Mouse (Mus musculus): ENCODE results near the gene Ampd2.

Gene Ampd2

DNA sequence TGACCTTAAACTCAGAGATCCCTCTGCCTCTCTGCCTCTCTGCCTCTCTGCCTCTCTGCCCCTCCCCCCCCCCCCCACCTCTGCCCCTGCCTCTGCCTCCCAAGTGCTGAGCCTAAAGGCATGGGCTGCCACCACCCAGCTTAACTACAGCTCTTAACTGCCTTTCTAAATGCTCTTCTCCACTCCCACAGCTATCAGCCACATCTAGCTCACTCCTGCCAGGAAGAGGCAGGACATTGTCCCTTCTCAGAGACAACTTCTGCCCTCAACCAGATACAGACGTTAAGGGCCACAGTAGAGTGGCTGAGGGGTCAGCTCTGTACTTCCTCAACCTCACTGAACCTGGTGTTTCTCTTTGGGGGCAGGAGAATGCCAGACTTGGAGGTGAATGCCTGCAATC lies 17.6 kb downstream of the Ampd2 start:
- no peak for DNase-seq (ENCODE audit: low spot score)

DNA sequence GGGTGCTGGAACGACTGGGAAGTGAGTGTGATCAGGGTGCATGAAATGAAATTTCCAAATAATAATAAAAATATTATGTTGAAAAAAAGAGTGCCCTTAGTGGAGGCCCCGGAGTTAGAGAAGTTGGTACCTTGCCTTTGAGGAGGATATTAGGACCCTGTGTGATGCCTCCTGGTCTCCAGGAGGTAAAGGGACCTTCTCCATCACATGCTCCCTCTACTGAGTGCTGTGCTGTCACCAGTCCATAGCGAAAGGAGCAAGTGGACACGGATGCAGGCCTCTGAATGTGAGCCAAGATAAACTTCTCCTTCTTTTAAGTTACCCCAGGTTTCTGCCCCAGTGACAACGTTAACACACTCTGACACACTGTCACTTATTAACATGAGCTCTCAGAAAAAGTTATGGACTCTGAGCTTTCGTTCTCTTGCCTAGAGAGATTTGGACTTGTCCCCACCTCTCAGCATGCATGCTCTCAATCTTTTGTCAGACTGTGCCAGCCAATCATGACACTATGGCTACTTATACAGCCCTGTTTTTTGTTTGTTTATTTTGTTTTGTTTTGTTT lies 19.0 kb downstream of the Ampd2 start:
- no peak for DNase-seq (ENCODE audit: low spot score)

DNA sequence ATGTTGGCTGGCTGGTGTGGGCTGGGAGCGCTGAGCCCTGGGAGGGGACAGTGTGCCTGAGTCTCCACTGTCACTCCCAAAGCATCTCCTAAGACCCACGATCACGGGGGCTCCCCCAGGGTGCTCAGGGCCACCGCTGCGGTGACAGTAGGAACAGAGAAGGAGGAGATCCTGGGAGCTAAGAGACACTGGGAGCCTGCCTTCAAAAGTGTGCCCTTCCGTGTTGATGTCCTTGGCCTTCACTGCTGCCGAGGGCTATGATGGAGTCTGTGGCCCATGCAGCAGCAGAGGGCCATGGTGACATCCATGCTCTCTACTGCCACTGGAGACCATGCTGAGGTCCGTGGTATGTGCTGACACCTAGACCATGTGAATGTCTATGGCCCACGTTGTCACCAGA lies 20.9 kb downstream of the Ampd2 start:
- no peak for DNase-seq (ENCODE audit: low spot score)

DNA sequence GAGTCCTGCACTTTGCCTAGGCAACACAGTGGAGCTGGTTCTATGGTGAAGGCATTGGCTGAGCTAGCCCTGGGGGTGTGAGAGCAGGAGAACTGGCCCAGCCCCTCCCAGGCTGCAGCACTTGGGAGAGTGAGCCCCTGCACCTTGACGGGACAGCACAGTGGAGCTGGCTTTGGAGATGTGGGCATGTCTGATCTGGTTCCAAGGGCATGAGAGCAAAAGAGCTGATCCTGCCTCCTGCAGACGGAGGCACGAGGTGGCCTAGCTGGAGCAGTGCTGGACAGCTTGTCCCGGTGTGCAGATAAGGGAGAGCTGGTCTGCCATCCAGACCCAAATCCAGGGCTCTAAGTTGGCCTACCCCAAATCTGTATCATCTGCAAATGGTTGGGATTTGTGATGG lies 21.8 kb downstream of the Ampd2 start:
- no peak for DNase-seq (ENCODE audit: low spot score)

DNA sequence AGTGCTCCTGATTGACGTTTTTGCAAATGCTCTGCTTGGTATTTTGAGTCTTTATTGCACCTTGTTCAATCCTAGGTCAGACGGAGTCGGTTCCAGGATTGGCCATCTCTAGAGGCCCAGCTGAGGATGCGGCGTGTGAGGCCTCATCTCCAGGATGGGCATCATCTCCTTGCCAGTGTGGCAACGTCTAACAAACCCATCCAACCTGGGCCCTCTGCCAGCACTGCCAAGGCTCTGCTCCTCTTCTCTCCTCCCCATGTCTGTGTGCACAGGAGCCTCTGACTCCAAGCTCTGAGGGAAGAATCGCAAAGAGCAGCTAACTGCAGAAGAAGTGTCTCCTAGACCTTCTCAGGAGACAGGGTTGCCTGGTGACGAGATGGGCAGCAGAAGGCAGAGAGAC lies 23.8 kb downstream of the Ampd2 start:
- DNase-seq (ENCODE audit: low spot score), result no peak

DNA sequence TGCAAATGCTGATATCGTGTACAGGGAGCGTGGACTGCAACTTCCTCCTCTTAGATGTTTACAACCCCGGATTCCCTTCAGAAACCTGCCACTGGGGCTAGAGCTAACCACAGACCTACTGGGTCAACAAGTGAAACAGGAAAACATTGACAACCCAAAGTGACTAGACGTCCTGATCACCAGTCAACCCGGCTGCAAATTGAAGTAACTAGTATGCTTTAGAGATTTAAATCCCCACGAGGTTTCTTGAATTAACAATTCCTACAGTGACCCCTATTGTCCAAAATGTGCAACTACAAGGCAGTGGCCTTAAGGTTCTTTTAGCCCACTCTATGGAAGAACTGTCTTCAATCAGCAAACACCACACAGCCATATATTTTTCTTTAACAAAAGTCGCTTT lies 25.0 kb downstream of the Ampd2 start:
- DNase-seq (ENCODE audit: low spot score), result no peak

DNA sequence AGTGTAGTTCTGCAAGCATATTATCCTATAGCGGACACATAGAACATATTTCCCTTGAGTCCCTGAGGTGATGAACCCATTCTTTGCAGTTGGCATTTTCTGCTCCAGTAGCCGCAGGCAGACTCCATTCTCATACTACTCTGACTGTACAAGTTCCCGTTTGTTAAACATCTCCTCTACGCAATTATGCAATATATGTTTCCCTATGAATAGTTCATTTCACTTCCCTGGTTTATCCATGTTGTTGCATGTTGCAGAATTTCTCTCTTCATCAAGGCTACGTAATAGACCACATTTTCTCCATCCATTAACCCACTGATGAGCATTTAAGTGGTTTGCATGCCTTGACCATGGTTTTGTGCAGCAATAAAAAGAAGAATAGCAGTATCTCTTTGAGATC lies 36.0 kb downstream of the Ampd2 start:
- DNase-seq (ENCODE audit: low spot score), result no peak

DNA sequence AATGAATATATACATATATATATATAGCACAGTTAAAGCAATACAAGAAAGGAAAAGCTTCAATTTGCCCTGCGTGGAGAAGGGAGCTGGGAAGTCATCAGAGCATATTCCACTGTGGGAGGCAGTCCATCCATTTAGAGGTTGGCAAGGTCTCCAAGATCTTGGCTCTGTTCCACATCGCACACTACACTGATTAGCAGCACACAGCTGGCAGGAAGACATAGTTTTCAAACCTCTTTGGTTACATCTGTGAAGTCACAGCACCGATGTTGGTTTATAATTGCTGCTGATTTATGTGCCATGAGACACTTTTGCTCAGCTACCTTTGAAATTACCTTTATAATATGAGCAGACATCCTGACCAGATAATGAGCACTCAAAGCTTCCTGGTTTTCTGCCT lies 38.1 kb downstream of the Ampd2 start:
- no peak for DNase-seq (ENCODE audit: low spot score)

DNA sequence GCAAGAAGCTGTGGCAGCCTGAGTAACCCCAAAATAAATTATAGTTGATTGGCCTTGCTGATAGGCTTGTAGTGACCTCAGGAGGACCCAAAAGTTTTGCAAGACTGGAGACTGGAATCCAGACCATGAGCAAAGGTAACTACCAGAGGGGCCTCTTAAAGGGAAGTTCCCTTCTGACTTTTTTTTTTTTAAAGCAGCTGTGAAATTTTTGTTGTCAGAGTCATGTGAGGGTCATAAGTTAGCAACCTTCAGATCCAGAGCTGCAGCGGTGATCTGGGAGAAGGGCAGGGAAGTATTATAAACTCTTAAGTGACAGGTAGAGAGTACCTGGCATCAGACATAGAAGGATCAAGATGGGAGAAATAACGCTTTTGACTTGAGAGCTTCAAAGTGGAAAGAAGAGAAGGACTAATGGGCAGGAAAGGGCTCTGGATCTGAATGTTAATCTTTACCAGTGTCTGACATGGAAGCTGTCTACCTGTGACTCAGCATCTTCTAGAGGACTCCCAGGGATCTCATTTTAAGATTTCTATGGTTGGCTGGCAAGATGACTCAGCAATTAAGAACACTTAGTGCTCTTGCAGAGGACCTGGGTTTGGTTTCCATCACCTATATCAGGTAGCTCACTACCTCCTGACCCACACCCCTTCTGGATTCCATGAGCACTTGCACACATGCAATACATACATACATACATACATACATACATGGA lies 39.4 kb downstream of the Ampd2 start:
- no peak for DNase-seq (ENCODE audit: low spot score)

DNA sequence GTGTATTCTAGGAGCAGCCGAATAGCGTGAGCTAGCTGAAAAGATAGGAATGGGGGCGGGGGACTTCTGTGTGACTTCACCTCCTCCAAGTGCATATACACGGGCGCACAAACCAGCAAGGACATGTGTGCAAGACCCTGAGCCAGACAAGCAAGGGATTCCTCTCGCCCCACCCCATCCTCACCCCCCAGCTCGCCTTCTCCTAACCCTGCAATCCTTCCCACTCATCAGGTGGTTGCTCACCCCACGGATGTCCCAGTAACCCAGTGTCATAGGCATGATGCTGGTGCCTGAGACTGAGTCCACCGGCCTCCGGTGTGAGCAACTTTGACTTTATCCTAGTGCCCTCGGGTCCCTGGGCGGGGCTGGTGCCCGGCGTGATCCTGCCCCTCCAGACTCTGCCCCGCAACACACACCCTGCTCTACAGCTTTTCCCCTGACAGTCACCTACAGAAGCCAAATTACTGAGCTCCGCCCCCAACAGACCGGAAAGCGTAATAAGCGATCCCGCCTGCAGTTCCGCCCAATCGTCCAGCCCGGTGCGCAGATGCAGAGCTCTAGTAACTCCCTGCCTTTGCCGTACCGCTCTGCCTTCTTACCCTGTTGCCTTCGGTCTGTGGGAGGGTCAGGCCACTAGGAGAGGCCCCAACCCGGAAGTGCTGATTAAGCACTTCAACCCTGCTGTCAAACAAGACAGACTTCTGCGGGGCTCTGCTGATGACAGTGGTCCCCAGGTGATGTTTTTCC lies 41.9 kb downstream of the Ampd2 start, which contains the start of gene Gstm4:
Gstm4 (minus strand) TSS at position 501 of the 747 bp plus-strand sequence.
- DNase-seq (ENCODE audit: low spot score), result peak; percentile 54

DNA sequence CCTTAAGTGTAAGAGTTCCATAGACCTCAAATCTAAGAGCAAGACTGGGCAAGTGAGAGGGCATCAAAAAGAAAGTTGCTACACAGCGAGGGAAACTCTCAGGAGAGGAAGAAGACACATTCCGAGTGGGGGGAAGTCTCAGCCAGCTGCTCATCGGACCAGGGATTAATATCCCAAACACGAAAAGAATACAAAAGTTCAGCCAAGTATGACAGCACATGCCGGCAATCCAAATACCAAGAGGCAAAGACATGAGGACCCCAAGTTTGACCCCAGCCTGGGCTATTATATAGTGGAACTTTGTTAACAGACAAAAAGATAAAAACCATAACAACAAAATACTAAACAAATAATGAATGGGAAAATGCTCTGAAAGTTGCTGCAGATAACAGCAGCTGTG lies 53.3 kb downstream of the Ampd2 start:
- DNase-seq (ENCODE audit: low spot score), result no peak

DNA sequence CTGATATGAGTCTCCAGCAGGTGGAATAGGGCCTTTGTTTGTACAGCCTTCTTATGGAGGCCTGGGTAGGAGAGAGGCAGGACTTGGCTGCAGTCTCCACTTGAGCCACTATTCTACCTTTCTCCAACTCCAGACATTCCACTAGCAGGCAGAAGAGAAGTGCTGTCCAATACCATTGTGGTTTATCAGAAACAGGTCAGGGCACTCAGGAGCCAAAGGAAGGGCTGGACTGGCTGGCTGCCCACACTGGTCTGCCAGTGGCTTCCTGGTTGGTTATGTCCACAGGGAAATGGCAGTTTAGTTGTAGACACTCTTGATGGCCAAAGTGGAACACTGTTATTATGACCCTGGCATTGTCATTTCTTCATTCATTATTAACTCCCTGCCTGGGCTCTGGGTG lies 54.3 kb downstream of the Ampd2 start:
- no peak for DNase-seq (ENCODE audit: low spot score)

DNA sequence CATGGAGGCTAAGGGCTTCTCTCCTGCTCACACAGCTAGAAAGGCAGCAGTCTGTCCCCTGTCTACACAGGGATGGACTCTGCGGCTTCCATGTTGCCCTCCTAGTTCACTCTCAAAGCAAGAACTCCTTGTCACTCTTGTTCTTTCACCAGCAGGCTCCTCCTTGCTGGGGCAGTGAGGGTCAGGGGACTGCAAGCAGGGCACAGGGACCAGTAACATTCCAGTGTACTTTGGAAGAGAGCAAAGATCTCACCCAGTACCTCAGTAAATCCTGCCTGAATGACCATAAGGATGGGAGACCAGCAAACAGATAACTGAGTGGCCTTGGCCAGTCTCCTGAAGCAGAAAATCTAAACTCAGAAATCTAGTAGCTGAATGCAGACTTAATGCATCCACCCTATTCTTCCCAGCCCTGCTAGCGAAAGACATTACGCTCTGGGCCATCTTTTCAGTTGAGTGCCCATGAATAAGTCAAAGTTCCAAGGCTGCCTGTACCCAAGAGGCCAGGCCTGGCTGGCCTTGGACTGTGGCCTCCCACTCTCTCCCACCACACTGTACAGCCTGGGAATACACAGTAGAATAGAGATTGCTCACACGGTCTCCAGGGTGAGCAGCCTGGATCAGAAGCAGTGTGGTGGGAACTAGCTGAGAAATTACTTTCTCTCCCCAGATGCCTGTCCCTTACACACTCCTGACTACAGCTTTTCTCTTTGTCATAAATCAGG lies 57.6 kb downstream of the Ampd2 start:
- DNase-seq (ENCODE audit: low spot score), result no peak

DNA sequence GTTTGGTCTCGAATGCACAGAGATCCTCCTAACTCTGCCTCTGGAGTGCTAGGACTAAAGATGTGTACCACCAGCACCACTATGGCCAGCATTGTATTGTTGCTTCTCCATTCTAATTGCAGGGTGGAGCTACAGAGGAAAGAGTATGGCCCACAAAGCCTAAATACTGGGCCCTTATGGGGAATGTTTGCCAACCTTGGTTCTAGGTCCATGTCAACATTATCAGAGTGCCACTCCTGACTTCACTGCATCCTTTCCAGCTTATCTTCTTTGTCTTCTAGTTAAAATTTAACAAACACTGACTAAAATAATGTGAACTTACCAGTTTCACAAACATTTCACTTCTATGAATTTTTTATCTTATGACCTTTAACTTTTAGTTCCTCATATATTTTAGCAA lies 59.9 kb downstream of the Ampd2 start:
- DNase-seq (ENCODE audit: low spot score), result no peak

DNA sequence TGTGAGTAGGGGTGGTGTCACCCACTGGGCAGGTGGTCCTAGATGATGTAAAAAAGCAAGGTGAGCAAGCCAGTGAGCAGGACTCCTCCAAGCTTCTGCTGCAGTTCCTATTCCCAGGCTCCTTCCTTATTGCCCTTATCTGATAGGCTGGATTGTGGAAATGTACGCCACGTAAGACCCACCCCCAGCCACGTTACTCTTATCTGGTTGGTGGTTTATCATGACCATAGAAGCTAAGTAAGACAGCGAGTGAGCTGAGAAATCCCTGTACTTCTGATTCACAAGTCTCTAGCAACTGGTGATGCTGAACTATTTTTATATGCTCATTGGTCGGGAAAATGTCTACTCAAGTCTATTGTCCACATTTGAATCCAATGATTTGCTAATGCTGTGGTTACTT lies 60.4 kb downstream of the Ampd2 start:
- DNase-seq (ENCODE audit: low spot score), result no peak

DNA sequence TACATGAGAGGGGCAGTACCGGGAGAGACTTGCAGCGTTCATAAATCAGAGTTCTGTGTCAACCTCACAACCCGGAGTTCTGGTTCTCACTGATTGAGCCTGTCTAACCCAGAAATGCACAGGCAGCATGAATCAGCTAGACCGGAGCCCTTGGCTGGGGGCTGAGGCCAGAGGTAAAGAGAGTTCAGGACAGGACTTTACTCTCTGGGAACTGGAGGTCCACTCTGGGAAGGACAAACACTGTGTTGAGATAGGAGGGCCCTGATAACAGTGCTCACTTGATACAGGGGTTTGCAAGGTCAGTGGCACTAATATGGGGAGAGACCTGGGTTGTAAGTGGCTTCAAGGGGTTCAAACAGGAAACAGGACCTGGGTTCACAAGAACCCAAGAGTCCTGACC lies 61.1 kb downstream of the Ampd2 start:
- no peak for DNase-seq (ENCODE audit: low spot score)
